Mouse (Mus musculus) thymus, adult 2 months (tissue): ENCODE data around the gene Pcp4l1. TPM values are rescaled to one million over a fixed set of nuclear protein-coding genes. Genes with fewer than 3 reads are reported as not detected.
"Not testable (repeated sequence)": the region's sequence is repeated elsewhere in the genome, so short reads cannot be mapped to it uniquely, and the experiment has no call there.

Experiments
- DNase-seq: peaks from one replicate; pipeline ENCODE4 v3.0.0; 2021
- H3K27ac ChIP-seq: fragments of 200-500 bp; 2 replicates; pipeline ENCODE4 v1.5.1; 2012; ENCODE audit warnings: low read length, control low read depth; ENCODE audit not compliant: control insufficient read depth, insufficient read depth
- H3K27me3 ChIP-seq: fragments of 200-500 bp; 2 replicates; pipeline ENCODE4 v1.6.1; 2012; ENCODE audit warnings: mild to moderate bottlenecking, low read length, moderate library complexity, mixed read lengths; ENCODE audit not compliant: control insufficient read depth, insufficient read depth
- H3K36me3 ChIP-seq: fragments of 200-500 bp; 2 replicates; pipeline ENCODE4 v1.6.1; 2012; ENCODE audit warnings: mild to moderate bottlenecking, low read length, moderate library complexity; ENCODE audit not compliant: control insufficient read depth, insufficient read depth
- H3K4me1 ChIP-seq: fragments of 200-500 bp; replicated peaks from 2 replicates; pipeline ENCODE4 v1.6.1; 2012; ENCODE audit warnings: low read length; ENCODE audit not compliant: control insufficient read depth, insufficient read depth
- H3K4me3 ChIP-seq: fragments of 200-500 bp; 2 replicates; pipeline ENCODE4 v1.5.1; 2012; ENCODE audit warnings: mild to moderate bottlenecking, low read length, control low read depth, moderate library complexity; ENCODE audit not compliant: control insufficient read depth, insufficient read depth
- CTCF ChIP-seq: fragments of 200-500 bp; IDR thresholded peaks from 2 replicates; pipeline ENCODE4 v1.5.1; 2012; ENCODE audit warnings: mild to moderate bottlenecking, control low read depth, low read length, moderate library complexity, borderline replicate concordance; ENCODE audit not compliant: control insufficient read depth, poor library complexity, insufficient read depth; ENCODE audit errors: extremely low read depth
- POLR2A ChIP-seq: fragments of 200-500 bp; IDR thresholded peaks from 2 replicates; pipeline ENCODE4 v1.6.1; 2012; ENCODE audit warnings: mild to moderate bottlenecking, low read length, control low read depth, moderate library complexity; ENCODE audit not compliant: control insufficient read depth, poor library complexity, insufficient read depth; ENCODE audit errors: extremely low read depth
- WGBS: fragments of 180-500 bp; shearing (Covaris S2); methylation state at CpG from one replicate; pipeline ENCODE4 v1.1.7; 2018; 5-methylcytosine and 5-hydroxymethylcytosine counted together
- polyA plus RNA-seq: library from polyadenylated mRNA; depleted of rRNA; stranded (reverse); fragments of >200 nt; gene quantifications from 2 replicates; pipeline ENCODE4 v1.2.3, GENCODE M21; 2012

Pcp4l1 gene
- polyA plus RNA-seq, 1 experiment = 7.3 TPM

- H3K36me3 ChIP-seq = no peaks in the 10 kb centered on the region
- DNase-seq = peak; percentile 97
- H3K27ac ChIP-seq = peak within 1 kb of the TSS; percentile 38; the same call in 1 of the 2 replicates
- peak within 1 kb of the TSS; percentile 98 for H3K4me3 ChIP-seq
- H3K27me3 ChIP-seq = no peaks in the 10 kb centered on the region; the same call in 1 of the 2 replicates
- WGBS = 1% methylated on average over 34 of the region's 34 CpGs
- peaks cover 9% of the 10 kb centered on the region for H3K4me1 ChIP-seq
- TF ChIP-seq CTCF (no peak), POLR2A (peak; percentile 81)
These were observed 45.9 kb downstream of the Pcp4l1 start, which contains the start of the genes Sdhc and Mpz for GRCm38 (mm10) chr1:171149974-171150760. TSS of gene Sdhc (minus strand) at chr1:171150603. TSS of gene Mpz (plus strand) at chr1:171150711.

- not testable (repeated sequence) for H3K27me3 ChIP-seq, H3K27ac ChIP-seq, H3K4me3 ChIP-seq, H3K4me1 ChIP-seq, DNase-seq
- WGBS = 96% methylated on average over 11 of the region's 11 CpGs
- H3K36me3 ChIP-seq = peaks cover 37% of the 10 kb centered on the region
These were observed 53.1 kb downstream of the Pcp4l1 start for GRCm38 (mm10) chr1:171142981-171143380.

- DNase-seq, H3K27me3 ChIP-seq, H3K4me1 ChIP-seq, H3K27ac ChIP-seq, H3K4me3 ChIP-seq: not testable (repeated sequence)
- H3K36me3 ChIP-seq = peaks cover 73% of the 10 kb centered on the region
- WGBS = 98% methylated on average over 8 of the region's 8 CpGs
These were observed 58.4 kb downstream of the Pcp4l1 start for GRCm38 (mm10) chr1:171137486-171138155.

- 99% methylated on average over 2 of the region's 2 CpGs for WGBS
- no peak for DNase-seq
- Histone ChIP-seq H3K4me3 (no peak overlapping the region), H3K4me1 (no peaks in the 10 kb centered on the region), H3K27ac (no peak overlapping the region), H3K36me3 (peaks cover 71% of the 10 kb centered on the region), H3K27me3 (no peaks in the 10 kb centered on the region)
- TF ChIP-seq CTCF (no peak), POLR2A (no peak)
These were observed 60.5 kb downstream of the Pcp4l1 start for GRCm38 (mm10) chr1:171135600-171135999.

- TF ChIP-seq CTCF (no peak), POLR2A (no peak)
- no peaks in the 10 kb centered on the region for H3K27me3 ChIP-seq
- WGBS = 94% methylated on average over 1 of the region's 1 CpGs
- H3K4me3 ChIP-seq = no peak overlapping the region
- H3K36me3 ChIP-seq = peaks cover 66% of the 10 kb centered on the region
- no peaks in the 10 kb centered on the region for H3K4me1 ChIP-seq
- no peak for DNase-seq
- H3K27ac ChIP-seq = no peak overlapping the region
These were observed 65.1 kb downstream of the Pcp4l1 start for GRCm38 (mm10) chr1:171130971-171131370.

GRCm38 (mm10) chr1:171129251-171129650 is 66.8 kb downstream of the Pcp4l1 start:
- Histone ChIP-seq H3K36me3 (peaks cover 50% of the 10 kb centered on the region), H3K4me3 (no peak overlapping the region), H3K27ac (no peak overlapping the region), H3K4me1 (no peaks in the 10 kb centered on the region), H3K27me3 (no peaks in the 10 kb centered on the region)
- 91% methylated on average over 7 of the region's 7 CpGs for WGBS
- DNase-seq = no peak
- TF ChIP-seq POLR2A (no peak), CTCF (no peak)
